Mouse (Mus musculus) neural tube, embryonic 14.5 days (tissue): ENCODE data around the gene Dsel. TPM values are rescaled to one million over a fixed set of nuclear protein-coding genes. Genes with fewer than 3 reads are reported as not detected.

Source experiments
- ATAC-seq: fragments of 200-750 bp; cut with Nextera tagmentation; 2 replicates; pipeline ENCODE4 v1.8.0; 2017; ENCODE audit warnings: low read depth, mild to moderate bottlenecking, moderate TSS enrichment, moderate library complexity
- H3K27ac ChIP-seq: fragments of 300-500 bp; sonication (generic); 2 replicates; pipeline ENCODE4 v1.5.1; 2014; ENCODE audit warnings: low read depth, mild to moderate bottlenecking, control low read depth, low read length, moderate library complexity, mixed read lengths
- H3K27me3 ChIP-seq: fragments of 300-500 bp; sonication (generic); 2 replicates; pipeline ENCODE4 v1.6.1; 2014; ENCODE audit warnings: low read length; ENCODE audit not compliant: control insufficient read depth, insufficient read depth
- H3K36me3 ChIP-seq: fragments of 300-500 bp; sonication (generic); 2 replicates; pipeline ENCODE4 v1.6.1; 2014; ENCODE audit warnings: low read length, mixed read lengths; ENCODE audit not compliant: control insufficient read depth, insufficient read depth
- H3K4me1 ChIP-seq: fragments of 300-500 bp; sonication (generic); 2 replicates; pipeline ENCODE4 v1.6.1; 2014; ENCODE audit warnings: low read length; ENCODE audit not compliant: control insufficient read depth, insufficient read depth
- H3K4me2 ChIP-seq: fragments of 300-500 bp; sonication (generic); 2 replicates; pipeline ENCODE4 v1.6.1; 2014; ENCODE audit warnings: mild to moderate bottlenecking, low read depth, low read length, control low read depth
- H3K4me3 ChIP-seq: fragments of 300-500 bp; sonication (generic); 2 replicates; pipeline ENCODE4 v1.5.1; 2014; ENCODE audit warnings: low read depth, low read length, control low read depth, mixed read lengths
- H3K9ac ChIP-seq: fragments of 300-500 bp; sonication (generic); replicated peaks from 2 replicates; pipeline ENCODE4 v1.6.1; 2014; ENCODE audit warnings: low read depth, mild to moderate bottlenecking, control low read depth, low read length, mixed read lengths
- H3K9me3 ChIP-seq: fragments of 300-500 bp; sonication (generic); 2 replicates; pipeline ENCODE4 v1.6.1; 2016; ENCODE audit warnings: low read length; ENCODE audit not compliant: control insufficient read depth
- WGBS: fragments of 180-500 bp; shearing (Covaris S2); extraction: QIAGEN DNeasy Blood & Tissue Kit; methylation state at CpG from one replicate; pipeline ENCODE4 v1.1.7; 2014; 5-methylcytosine and 5-hydroxymethylcytosine counted together
- polyA plus RNA-seq: library from polyadenylated mRNA; unstranded; fragments of >200 nt; fragmentation: Nextera tagmentation; extraction: Ambion mirVana; gene quantifications from 2 replicates; pipeline ENCODE4 v1.2.1, GENCODE M21; 2014

Gene Dsel
- 9.6 and 12.6 TPM in 2 replicates for polyA plus RNA-seq

DNA sequence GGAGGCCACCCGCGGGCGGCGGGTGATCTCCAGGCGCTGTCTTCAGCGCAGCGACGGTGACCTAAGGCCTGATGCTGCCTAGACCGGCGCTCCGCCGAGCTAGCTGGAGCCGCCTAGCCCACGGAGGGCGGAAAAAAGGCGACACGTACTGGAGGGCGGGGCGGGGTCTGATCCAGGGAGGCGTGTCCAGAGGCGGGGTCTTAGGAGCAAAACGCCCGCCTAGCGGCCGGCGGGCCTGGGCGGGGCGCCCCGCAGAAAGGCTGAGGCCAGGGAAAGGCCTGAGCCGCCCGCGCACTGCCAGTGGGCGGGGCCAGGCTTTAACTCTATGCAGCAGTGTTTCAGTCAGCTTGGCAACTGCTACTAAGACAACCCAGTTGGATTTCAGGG lies at the start of gene Dsel:
Gene Dsel, minus strand, starts transcription at position 140 of the 387 bp plus-strand sequence.
- Histone ChIP-seq H3K9me3 (no peaks in the 10 kb centered on the region), H3K27me3 (no peaks in the 10 kb centered on the region), H3K4me2 (peak within 1 kb of the TSS; percentile 58), H3K9ac (peak within 1 kb of the TSS; percentile 77), H3K4me3 (peak within 1 kb of the TSS; percentile 75), H3K27ac (peak within 1 kb of the TSS; percentile 85), H3K4me1 (no peaks in the 10 kb centered on the region), H3K36me3 (no peaks in the 10 kb centered on the region)
- under 1% methylated on average over 27 of the region's 33 CpGs for WGBS
- peak; percentile 98 for ATAC-seq

DNA sequence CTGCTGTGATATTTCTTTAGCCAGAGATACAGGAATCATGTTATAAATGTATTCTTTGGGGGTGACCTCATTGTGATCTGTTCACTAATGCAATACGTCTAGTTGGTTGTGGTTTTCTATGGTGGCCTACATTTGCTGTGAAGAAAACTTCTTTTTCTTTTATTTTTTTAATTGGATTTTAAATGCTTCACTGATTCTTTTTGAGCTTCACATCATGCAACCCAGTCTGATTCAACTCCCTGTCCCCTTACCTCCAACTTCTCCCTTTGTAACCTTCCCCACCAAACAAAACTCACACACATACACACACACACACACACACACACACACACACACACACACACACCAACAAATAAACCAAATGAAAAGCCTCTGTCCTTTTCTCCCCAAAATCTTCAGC lies 46.7 kb upstream of the Dsel start:
- no peak for ATAC-seq
- no peak overlapping the region for H3K4me2 ChIP-seq
- H3K27me3 ChIP-seq, result no peaks in the 10 kb centered on the region
- no peak overlapping the region for H3K27ac ChIP-seq
- no peaks in the 10 kb centered on the region for H3K9me3 ChIP-seq
- H3K36me3 ChIP-seq, result no peaks in the 10 kb centered on the region
- no peak overlapping the region for H3K4me3 ChIP-seq
- WGBS, result 22% methylated on average over 1 of the region's 1 CpGs
- H3K9ac ChIP-seq, result no peak overlapping the region
- no peaks in the 10 kb centered on the region for H3K4me1 ChIP-seq

- Histone ChIP-seq H3K36me3 (no peaks in the 10 kb centered on the region), H3K4me3 (no peak overlapping the region), H3K27me3 (no peaks in the 10 kb centered on the region), H3K27ac (no peak overlapping the region), H3K4me1 (no peaks in the 10 kb centered on the region), H3K9me3 (no peaks in the 10 kb centered on the region), H3K4me2 (no peak overlapping the region), H3K9ac (no peak overlapping the region)
- 93% methylated on average over 3 of the region's 3 CpGs for WGBS
- ATAC-seq, result no peak
These were observed 18.6 kb upstream of the Dsel start for GRCm38 (mm10) chr1:111883336-111883735.

GRCm38 (mm10) chr1:111875784-111876183 lies 11.1 kb upstream of the Dsel start:
- no peak overlapping the region for H3K27ac ChIP-seq
- no peak overlapping the region for H3K4me3 ChIP-seq
- no peaks in the 10 kb centered on the region for H3K9me3 ChIP-seq
- no peaks in the 10 kb centered on the region for H3K4me1 ChIP-seq
- H3K4me2 ChIP-seq, result no peak overlapping the region
- H3K36me3 ChIP-seq, result no peaks in the 10 kb centered on the region
- no peak overlapping the region for H3K9ac ChIP-seq
- no peak for ATAC-seq
- no peaks in the 10 kb centered on the region for H3K27me3 ChIP-seq

- no peak for ATAC-seq
- H3K9ac ChIP-seq, result no peak overlapping the region
- H3K4me1 ChIP-seq, result no peaks in the 10 kb centered on the region
- H3K9me3 ChIP-seq, result no peaks in the 10 kb centered on the region
- H3K4me2 ChIP-seq, result no peak overlapping the region
- H3K27me3 ChIP-seq, result no peaks in the 10 kb centered on the region
- H3K4me3 ChIP-seq, result no peak overlapping the region
- H3K27ac ChIP-seq, result no peak overlapping the region
- H3K36me3 ChIP-seq, result no peaks in the 10 kb centered on the region
These were observed 8.5 kb upstream of the Dsel start for GRCm38 (mm10) chr1:111873196-111873595.

- H3K9me3 ChIP-seq, result no peaks in the 10 kb centered on the region
- WGBS, result 67% methylated on average over 2 of the region's 2 CpGs
- peak overlapping the region; percentile 75; the same call in 1 of the 2 replicates for H3K4me3 ChIP-seq
- H3K36me3 ChIP-seq, result no peaks in the 10 kb centered on the region
- H3K27me3 ChIP-seq, result no peaks in the 10 kb centered on the region
- no peaks in the 10 kb centered on the region for H3K4me1 ChIP-seq
- H3K9ac ChIP-seq, result no peak overlapping the region
- no peak overlapping the region for H3K27ac ChIP-seq
- ATAC-seq, result no peak
- peak overlapping the region; percentile 58; the same call in 1 of the 2 replicates for H3K4me2 ChIP-seq
These were observed 749 bp upstream of the Dsel start for GRCm38 (mm10) chr1:111865467-111865866.

DNA sequence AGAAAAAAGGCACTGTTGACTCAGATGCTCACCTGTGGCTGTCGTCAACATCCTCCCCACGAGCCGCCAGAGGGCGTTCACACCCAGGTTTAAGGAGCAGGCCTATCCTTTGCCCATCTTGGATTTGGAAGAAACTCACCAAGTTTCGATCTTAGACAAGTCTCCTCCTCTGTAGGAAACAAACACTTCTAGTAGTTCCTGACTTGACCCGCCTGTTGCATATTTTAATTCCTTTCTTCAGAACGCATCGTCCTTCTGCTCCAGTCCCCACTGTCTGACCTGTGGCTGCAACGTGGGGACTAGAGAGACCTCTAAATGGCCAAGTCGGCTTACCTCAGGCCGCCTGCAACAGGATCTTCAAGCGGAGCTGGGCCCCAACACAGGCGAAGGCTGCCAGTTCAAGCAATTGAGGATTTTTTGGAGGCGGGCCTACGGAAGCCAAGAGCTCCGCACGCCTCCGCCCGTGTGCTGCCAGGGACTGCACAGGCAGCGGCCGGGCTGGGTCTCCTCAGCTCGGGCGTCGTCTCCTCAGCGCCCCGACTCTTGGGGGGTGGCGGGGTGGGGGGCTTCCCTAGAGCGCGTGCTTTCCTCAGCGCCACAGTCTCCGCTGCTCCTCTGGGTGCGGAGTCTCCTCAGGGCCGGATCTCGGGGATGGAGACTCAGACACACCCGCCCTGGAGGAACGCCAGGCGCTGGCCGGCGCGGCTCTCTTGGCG lies 497 bp downstream of the Dsel start:
- Histone ChIP-seq H3K27ac (peak overlapping the region; percentile 85), H3K4me2 (peak overlapping the region; percentile 58), H3K36me3 (no peaks in the 10 kb centered on the region), H3K9me3 (no peaks in the 10 kb centered on the region), H3K4me3 (peak overlapping the region; percentile 75), H3K27me3 (no peaks in the 10 kb centered on the region), H3K9ac (peak overlapping the region; percentile 77), H3K4me1 (no peaks in the 10 kb centered on the region)
- under 1% methylated on average over 37 of the region's 41 CpGs for WGBS
- ATAC-seq, result peak; percentile 83

GRCm38 (mm10) chr1:111857852-111858251 lies 6.9 kb downstream of the Dsel start:
- ATAC-seq, result no peak
- no peaks in the 10 kb centered on the region for H3K27me3 ChIP-seq
- H3K4me1 ChIP-seq, result no peaks in the 10 kb centered on the region
- no peaks in the 10 kb centered on the region for H3K9me3 ChIP-seq
- H3K9ac ChIP-seq, result no peak overlapping the region
- no peak overlapping the region for H3K27ac ChIP-seq
- no peaks in the 10 kb centered on the region for H3K36me3 ChIP-seq
- no peak overlapping the region for H3K4me3 ChIP-seq
- WGBS, result 85% methylated on average over 1 of the region's 1 CpGs
- H3K4me2 ChIP-seq, result no peak overlapping the region

DNA sequence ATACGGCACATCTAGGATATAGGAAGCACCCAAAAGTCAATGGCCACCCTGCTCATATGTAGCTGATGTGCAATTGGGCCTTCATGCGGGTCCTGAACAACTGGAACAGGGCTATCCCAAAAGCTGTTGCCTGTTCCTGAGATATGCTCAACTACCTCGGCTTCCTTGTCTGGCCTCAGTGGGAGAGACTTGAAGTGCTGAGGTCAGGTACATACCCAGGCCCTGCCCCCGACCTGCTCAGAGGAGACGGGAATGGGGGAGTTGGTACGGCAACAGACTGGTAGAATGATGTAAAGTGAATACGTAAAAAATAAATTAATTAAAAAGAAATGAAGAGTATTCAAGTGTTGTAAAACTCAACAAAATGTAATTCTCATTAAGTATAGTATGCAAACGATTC lies 12.3 kb downstream of the Dsel start:
- ATAC-seq, result no peak
- no peaks in the 10 kb centered on the region for H3K4me1 ChIP-seq
- no peak overlapping the region for H3K4me3 ChIP-seq
- H3K36me3 ChIP-seq, result no peaks in the 10 kb centered on the region
- no peaks in the 10 kb centered on the region for H3K9me3 ChIP-seq
- WGBS, result 91% methylated on average over 8 of the region's 8 CpGs
- no peak overlapping the region for H3K27ac ChIP-seq
- no peak overlapping the region for H3K9ac ChIP-seq
- no peaks in the 10 kb centered on the region for H3K27me3 ChIP-seq
- H3K4me2 ChIP-seq, result no peak overlapping the region
